Mouse (Mus musculus) lung, postnatal 36 days (tissue): Measurements from ENCODE around the gene a.

Source experiments
- DNase-seq: peaks from one replicate; pipeline ENCODE4 v3.0.0; 2022; ENCODE audit warnings: mixed read lengths

Gene a

GRCm38 (mm10) chr2:154790656-154791483 lies at the start of gene a, which contains the start of gene Raly:
Gene a, plus strand, starts transcription at chr2:154791402.
Gene Raly, plus strand, starts transcription at chr2:154791096.
- DNase-seq: peak; percentile 99

DNA sequence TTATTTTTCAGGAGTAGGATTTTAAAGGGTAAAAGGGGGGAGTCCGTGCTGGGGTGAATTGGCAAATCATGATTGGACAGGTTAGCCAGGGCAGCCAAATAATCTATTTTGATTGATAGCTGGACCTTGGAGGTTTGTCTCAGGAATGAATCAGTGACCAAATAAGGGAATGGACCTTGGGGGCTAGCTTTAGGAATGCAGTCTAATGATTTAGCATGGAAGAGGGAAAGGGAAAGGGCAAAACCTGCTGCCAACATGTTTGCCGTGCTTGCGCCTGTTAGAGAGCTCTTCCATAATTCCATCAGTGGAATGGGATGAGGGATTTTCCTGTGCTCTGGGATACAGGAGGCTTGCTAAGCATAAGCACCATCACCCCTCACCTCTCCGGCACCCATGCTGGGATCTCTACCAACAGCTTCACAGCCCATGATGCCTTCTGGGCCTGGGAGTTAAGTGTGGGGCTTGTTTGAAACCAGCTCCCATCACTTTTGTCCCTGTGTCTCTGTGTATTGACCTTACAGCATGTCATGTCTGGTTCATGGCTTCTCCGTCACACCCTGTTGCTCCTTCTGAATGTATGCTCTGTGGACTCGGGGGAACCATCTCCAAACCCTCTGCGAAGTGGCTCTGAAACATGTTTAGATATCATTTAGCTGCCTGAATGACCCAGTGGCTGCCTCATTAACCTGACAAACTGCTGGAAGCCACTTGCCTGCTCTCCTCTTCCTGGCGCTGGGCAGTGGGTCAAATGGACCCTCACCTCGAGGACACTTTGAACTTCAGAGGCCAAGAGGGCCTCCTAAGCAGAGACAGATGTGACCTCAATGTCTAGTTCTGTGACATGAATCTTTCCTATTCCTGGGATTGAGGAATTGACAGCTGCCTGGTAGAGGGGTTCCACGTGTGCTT lies 48.0 kb upstream of the a start:
- DNase-seq: no peak

GRCm38 (mm10) chr2:154743915-154744314 lies 47.3 kb upstream of the a start:
- no peak for DNase-seq

- no peak for DNase-seq
Measured at GRCm38 (mm10) chr2:154748383-154748782, 42.8 kb upstream of the a start.

DNA sequence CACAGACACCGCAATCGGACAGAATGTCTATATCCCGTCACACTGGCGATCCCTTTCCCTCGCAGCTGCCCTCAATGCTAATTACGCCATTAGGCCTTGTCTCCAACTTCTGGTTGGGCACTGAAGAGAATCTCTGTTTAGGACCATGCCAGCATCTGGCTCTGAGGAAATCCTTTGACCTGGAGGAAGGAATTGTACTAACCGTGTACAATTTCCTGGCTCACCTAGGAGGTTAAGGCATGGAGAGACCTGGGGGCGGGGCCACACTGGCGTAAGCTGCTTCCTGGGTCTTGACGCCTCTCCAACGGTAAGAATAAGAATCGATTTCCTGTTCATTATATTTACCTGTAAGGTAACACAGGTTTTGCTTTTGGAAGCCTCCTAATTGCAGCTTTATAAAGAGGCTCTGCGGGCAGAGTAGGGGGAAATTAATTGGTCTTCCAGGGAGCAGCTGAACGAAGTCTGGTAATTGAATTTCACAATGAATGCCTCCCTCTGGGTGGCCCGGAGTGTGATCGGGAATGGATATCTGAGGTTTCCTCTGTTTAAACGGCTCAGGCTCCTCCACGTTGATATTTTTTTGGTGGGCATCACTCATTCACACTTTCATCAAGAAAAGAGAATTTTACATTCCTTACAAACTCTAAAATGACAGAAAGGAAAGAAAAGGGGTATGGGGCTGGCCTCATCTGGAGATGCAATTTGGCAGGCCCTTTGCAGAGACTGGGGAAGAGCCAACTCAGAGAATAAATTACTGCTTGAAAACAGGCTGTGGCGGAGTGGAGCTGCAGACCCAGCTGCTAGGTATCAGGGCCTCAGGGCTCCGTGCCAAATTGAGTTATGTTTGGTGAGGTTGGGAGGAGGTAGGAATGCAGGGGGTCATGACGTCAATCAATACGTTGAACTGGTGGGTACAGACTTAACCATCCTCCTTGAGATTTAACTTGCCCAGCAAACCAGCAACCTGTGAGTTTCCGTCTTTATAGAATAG lies 41.9 kb upstream of the a start:
- DNase-seq: no peak

GRCm38 (mm10) chr2:154751924-154752323 lies 39.3 kb upstream of the a start:
- DNase-seq: peak; percentile 21

GRCm38 (mm10) chr2:154754068-154754560 lies 37.1 kb upstream of the a start:
- DNase-seq: no peak

DNA sequence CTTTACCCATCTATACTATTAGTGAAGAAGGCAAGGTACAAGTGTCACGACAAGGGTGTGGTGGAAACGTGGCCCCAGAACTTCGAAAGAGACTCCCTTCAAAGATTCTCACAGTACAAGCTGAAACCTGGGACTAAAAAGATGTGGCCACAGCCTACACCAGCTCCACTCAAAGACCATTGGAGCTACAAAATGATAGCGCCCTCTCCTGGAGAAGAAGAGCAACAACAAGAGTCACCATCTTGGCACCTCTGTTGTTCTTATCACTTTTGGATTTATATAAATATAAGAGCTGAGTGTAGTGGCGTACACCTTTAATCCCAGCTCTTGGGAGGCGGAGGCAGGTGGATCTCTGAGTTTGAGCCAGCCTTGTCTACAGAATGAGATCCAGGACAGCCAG lies 35.4 kb upstream of the a start:
- DNase-seq: no peak

GRCm38 (mm10) chr2:154757691-154758090 lies 33.5 kb upstream of the a start:
- no peak for DNase-seq

DNA sequence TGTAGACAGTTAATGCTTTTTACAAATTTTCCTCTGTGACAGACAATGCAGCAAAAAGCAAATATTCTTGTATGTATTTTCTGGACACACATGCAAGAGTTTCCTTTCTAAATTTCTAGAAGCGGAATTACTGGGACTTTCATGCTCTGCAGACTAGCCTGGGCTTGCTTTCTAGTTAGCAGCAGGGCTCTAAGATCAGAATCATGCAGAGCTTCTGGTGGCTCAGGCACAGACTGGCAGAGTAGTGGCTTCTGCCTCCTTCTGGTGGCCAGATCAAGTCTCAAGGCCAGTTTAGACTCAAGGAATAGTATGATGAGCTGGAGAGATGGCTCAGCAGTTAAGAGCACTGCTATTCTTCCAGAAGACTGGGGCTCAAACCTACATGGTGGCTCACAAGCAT lies 32.7 kb upstream of the a start:
- DNase-seq: no peak

- DNase-seq: no peak
Measured at GRCm38 (mm10) chr2:154763226-154763625, 28.0 kb upstream of the a start.

DNA sequence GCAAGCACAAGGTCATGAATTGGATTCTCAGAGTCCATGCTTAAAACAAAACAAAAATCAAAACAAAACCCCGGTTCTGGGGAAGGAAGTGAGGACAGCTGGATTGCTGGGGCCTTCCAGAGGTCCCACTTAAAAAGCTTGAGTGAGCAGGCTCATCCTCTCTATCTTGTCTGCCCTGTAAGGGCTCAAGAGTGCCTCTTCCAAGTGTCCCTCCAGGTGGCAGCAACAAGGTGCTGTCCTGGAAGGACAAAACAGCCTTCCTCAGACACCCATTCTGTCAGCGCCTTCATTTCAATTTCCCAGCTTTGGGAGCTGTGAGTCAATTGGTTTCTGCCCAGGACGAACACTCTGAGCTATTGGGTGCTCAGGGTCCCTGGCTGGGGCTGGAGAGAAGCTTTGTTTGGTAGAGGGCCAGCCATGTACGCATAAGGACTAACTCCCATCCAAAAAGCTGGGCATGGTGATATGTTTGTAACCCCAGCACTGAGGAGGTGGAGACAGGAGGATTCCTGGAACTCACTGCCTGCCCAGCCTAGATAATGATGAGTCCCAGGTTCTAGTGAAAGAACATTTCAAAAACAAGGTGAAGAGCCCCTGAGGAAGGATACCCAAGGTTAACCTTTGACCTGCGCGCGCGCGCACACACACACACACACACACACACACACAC lies 26.2 kb upstream of the a start:
- DNase-seq: no peak

GRCm38 (mm10) chr2:154765554-154766008 lies 25.6 kb upstream of the a start:
- no peak for DNase-seq

DNA sequence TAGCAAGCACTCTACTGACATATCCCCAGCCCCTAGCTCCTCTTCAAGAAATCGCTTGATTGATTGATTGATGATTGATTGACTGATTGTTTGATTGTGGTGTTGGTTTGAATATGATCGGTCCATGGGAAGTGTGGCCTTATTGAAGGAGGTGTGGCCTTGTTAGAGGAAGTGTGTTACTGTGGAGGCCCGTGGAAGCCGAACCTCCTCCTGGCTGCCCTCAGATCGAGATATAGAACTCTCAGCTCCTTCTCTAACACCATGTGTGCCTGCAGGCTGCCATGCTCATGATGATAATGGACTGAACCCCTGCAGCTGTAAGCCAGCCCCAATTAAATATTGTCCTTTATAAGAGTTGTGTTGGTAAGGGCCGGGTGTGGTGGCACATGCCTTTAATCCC lies 24.2 kb upstream of the a start:
- DNase-seq: no peak

- no peak for DNase-seq
Measured at GRCm38 (mm10) chr2:154769930-154770329, 21.3 kb upstream of the a start, which contains the start of gene Gm14214. Gene Gm14214, minus strand, starts transcription at chr2:154770030.

GRCm38 (mm10) chr2:154771604-154772003 lies 19.6 kb upstream of the a start:
- no peak for DNase-seq

DNA sequence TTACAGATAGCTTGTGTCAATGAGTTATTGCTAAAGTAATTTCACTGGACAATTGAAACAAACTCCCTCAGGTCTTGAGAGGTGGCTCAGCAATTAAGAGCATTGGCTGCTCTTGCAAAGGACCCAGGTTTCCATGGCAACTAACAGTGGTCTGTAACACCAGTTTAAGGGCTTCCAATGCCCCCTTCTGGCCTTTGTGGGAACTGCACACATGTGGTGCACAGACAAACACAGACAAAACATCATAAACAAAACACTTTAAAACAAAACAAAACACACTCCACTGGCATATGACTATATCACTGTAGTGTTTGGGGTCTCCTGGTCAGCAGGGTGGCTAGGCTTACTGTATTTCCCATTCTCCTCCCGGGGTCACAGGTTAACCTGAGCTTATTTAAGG lies 17.2 kb upstream of the a start:
- DNase-seq: peak; percentile 31

DNA sequence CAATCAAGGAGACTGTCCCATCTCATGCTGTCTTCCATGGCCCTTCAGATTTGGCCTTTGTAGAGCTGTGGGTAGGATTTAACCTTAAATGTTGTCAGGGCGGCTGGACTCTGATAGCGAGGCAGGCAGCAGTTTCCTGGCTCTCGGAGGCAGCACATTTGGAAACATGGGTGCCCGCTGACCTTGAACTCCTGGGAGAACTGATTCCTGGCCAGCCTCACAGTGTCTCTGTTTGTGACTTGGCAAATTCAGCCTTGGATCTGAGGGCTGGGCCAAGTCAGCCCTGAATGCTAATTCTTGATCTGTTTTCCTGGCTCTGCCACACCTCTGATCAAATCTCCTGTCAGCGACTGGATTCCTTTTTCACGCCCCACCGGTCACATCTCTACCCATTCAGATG lies 14.7 kb upstream of the a start:
- no peak for DNase-seq

GRCm38 (mm10) chr2:154779648-154780047 lies 11.6 kb upstream of the a start:
- DNase-seq: no peak

GRCm38 (mm10) chr2:154782361-154782760 lies 8.8 kb upstream of the a start:
- DNase-seq: no peak

- no peak for DNase-seq
Measured at GRCm38 (mm10) chr2:154782856-154783650, 8.1 kb upstream of the a start.
